Mouse (Mus musculus) lung, postnatal 0 days (tissue): Measurements from ENCODE around the gene Notum.

Experiments used
- CTCF ChIP-seq: IDR thresholded peaks from 2 replicates; pipeline ENCODE4 v1.5.1; 2016; ENCODE audit warnings: antibody characterized with exemption, mild to moderate bottlenecking
- EP300 ChIP-seq: IDR thresholded peaks from 2 replicates; pipeline ENCODE4 v1.6.1; 2016; ENCODE audit warnings: antibody characterized with exemption, mild to moderate bottlenecking, control low read depth

DNA sequence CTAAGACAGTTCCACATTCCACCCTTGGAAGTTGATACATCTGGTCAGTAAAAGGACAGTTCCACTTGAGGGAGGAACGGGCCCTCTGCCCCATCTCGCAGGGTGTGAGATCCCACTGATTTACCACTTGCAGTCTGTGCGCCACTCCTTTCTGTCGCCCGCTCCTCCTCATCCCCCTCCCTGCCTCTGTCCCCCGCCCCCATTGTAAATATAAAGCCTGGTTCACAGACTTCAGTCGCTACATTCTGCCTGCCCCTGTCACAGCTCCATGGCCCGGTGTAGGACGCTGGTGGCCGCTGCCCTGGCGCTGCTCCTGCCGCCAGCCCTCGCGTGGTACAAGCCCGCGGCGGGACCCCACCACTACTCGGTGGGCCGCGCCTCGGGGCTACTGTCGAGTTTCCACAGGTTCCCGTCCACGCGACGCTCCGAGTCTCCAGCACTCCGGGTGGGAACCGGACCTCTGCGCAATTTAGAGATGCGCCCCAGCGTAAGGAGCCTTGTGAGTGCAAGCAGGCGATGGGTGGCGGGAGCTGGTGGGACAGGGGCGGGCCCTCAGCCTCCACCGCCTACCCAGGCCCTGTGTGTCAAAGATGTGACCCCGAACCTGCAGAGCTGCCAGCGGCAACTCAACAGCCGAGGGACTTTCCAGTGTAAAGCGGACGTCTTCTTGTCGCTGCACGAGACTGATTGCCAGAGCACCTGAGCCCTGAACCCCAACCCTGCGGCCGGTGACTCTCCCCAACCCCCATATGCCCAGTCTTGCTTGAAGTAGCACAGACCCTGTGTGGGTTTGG lies 52.5 kb downstream of the Notum start, which contains the start of gene Npb:
- TF ChIP-seq CTCF (no peak), EP300 (no peak)
